9 mouse cellular contexts compared by ENCODE assay signal in the genomic region with DNA sequence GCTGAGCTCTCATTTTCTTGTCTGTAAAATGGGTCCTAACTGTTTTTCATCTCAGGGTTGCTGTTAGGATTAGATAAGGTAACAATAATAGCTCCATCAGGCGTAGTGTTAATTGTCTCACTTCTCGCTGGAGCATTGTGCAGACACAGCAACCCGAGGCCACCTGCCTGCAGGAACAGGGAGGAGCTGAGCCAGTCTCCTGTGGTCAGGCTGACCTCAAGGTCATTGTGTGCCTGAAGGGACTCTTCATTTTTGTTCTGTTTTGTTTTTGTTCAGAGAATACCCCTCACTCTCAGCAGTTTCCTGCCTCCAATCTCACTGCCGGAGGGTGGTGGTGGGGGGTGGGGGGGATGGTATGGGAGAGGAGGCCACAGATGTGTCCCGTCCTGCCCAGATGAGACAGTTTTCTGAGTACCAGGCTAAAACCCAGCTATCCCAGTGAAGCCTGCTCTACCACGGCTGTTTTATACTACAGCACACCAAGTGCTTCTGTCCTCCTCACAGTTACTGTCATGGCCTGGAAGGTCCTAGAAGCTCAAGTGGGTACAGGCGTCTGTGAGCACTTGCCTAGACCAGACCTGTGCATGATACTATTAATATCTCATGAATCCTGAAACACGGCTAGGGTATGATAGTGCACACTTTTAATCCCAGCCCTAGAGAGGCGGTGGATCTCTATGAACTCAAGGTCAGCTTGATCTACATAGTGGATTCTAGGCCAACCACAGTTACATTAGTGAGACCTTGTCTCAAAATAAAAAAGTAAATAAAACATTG. TPM values are rescaled to one million over a fixed set of nuclear protein-coding genes. Genes with fewer than 3 reads are reported as not detected.
A peak's percentile ranks its signal among the peaks of the same experiment; 100 is the strongest.
DNase-seq lines count a peak whose midpoint lies in the region; ATAC-seq and TF ChIP-seq lines count a peak whose summit lies in the region.
"Had no signal": no experiment of that assay in that cellular context is flagged by ENCODE, and none has a peak within 500 bp of the region (broad histone marks: within the 10 kb centered on the region; RNA-seq: fewer than 3 reads in every experiment).

No protein-coding gene starts in this region.

- H3K27me3 ChIP-seq in lung, embryonic 14.5 days (ENCODE audit: insufficient read depth, low read length), result no peaks in the 10 kb centered on the region

- no peak for DNase-seq in lung, embryonic 14.5 days
- no peak for DNase-seq in lung, postnatal 10 days
- peak; percentile 46 to 56 for DNase-seq in cerebellum, postnatal 14 days
- peak; percentile 22 to 27 for DNase-seq in heart, postnatal 14 days
- DNase-seq in retina, embryonic 14.5 days (ENCODE audit: low spot score), result peak; percentile 37
- no peak for DNase-seq in left cerebral cortex, adult 18-20 months (ENCODE audit: low spot score in 2 of 2)
- no peak for DNase-seq in frontal cortex, adult 2 months (ENCODE audit: extremely low spot score in 1 of 2, low spot score in 1 of 2)
- no peak for DNase-seq in gastrocnemius, postnatal 25 days

- no peak overlapping the region for H3K9ac ChIP-seq in lung, embryonic 14.5 days

- peak overlapping the region; percentile 30; the same call in 1 of the 2 replicates for H3K27ac ChIP-seq in lung, embryonic 14.5 days (ENCODE audit: low read depth)
- H3K27ac ChIP-seq: kidney, postnatal 0 days had no signal

- no peak for ATAC-seq in lung, embryonic 14.5 days (ENCODE audit: insufficient read depth)

- 32% methylated on average over 9 of the region's 9 CpGs for WGBS in lung, embryonic 14.5 days

- H3K9me3 ChIP-seq in lung, embryonic 14.5 days (ENCODE audit: low read depth, low read length), result no peaks in the 10 kb centered on the region

- no peaks in the 10 kb centered on the region for H3K36me3 ChIP-seq in lung, embryonic 14.5 days (ENCODE audit: insufficient read depth)

- H3K4me1 ChIP-seq in lung, embryonic 14.5 days (ENCODE audit: insufficient read depth), result no peaks in the 10 kb centered on the region

- H3K4me3 ChIP-seq in lung, embryonic 14.5 days (ENCODE audit: low read depth, low read length), result no peak overlapping the region

- TF ChIP-seq CTCF in lung, embryonic 14.5 days (IDR thresholded peaks at IDR 0.05; ENCODE audit: low read depth), result no peak

- intact Hi-C loops in heart, postnatal 14 days (cut with DNase I), result no loop called here

- no peak overlapping the region for H3K4me2 ChIP-seq in lung, embryonic 14.5 days

RNA-seq across cellular contexts. Expression of a gene that starts 23.9 kb away (rescaled TPM):
- not detected in 2 replicates for polyA plus RNA-seq in lung, embryonic 14.5 days (2014; fragmentation: Nextera tagmentation; extraction: Ambion mirVana)
- not detected for total RNA-seq in heart, postnatal 14 days (2021)
- not detected for total RNA-seq in left cerebral cortex, adult 18-20 months (2021)
- not detected in 2 replicates for polyA plus RNA-seq in frontal cortex, adult 2 months (2012; rRNA removed)
- not detected for total RNA-seq in gastrocnemius, postnatal 25 days (2021)

RNA-seq across cellular contexts. Expression of a gene that starts 42.4 kb away (rescaled TPM):
- 108 and 114 TPM in 2 replicates for polyA plus RNA-seq in lung, embryonic 14.5 days (2014; fragmentation: Nextera tagmentation; extraction: Ambion mirVana)
- total RNA-seq in heart, postnatal 14 days (2021), result 10 to 100 TPM; 30.3 to 36.1 TPM
- total RNA-seq in left cerebral cortex, adult 18-20 months (2021), result 10 to 100 TPM; 39.8 to 43.2 TPM
- 27.9 and 29.8 TPM in 2 replicates for polyA plus RNA-seq in frontal cortex, adult 2 months (2012; rRNA removed)
- total RNA-seq in gastrocnemius, postnatal 25 days (2021), result 10 to 100 TPM; 13.3 to 14.8 TPM

RNA-seq across cellular contexts. Expression of a gene that starts 53.9 kb away (rescaled TPM):
- 1.6 and 2.3 TPM in 2 replicates for polyA plus RNA-seq in lung, embryonic 14.5 days (2014; fragmentation: Nextera tagmentation; extraction: Ambion mirVana)
- 10 to 100 TPM; 57.5 to 61.8 TPM for total RNA-seq in heart, postnatal 14 days (2021)
- 10 to 100 TPM; 13.1 to 16.5 TPM for total RNA-seq in left cerebral cortex, adult 18-20 months (2021)
- polyA plus RNA-seq in frontal cortex, adult 2 months (2012; rRNA removed), result 9.2 and 14.8 TPM in 2 replicates
- total RNA-seq in gastrocnemius, postnatal 25 days (2021), result 10 to 100 TPM; 15.0 to 32.1 TPM

Comparison
In these comparisons a context has a peak if more than half of its experiments do, and no peak if none do; other contexts are left out.
1. DNase-seq: peak in cerebellum, postnatal 14 days (2 of 2), heart, postnatal 14 days (2 of 2) and retina, embryonic 14.5 days (single experiment); none in lung, embryonic 14.5 days (single experiment), lung, postnatal 10 days (single experiment), left cerebral cortex, adult 18-20 months (0 of 2), frontal cortex, adult 2 months (0 of 2) and gastrocnemius, postnatal 25 days (single experiment).